Mouse (Mus musculus) forebrain, embryonic 10.5 days (tissue): ENCODE results near the gene Rhob. TPM values are rescaled to one million over a fixed set of nuclear protein-coding genes. Genes with fewer than 3 reads are reported as not detected.

Source experiments
- polyA plus RNA-seq: library from polyadenylated mRNA; unstranded; fragments of >200 nt; fragmentation: Nextera tagmentation; extraction: Ambion mirVana; gene quantifications from 2 replicates; pipeline ENCODE4 v1.2.1, GENCODE M21; 2016

Rhob gene
- polyA plus RNA-seq, 1 experiment from 2014 or later: 27.1 TPM

Other genes starting within 250 kb of the Rhob start
- gene Gdf7, start 198.1 kb downstream of the Rhob start, polyA plus RNA-seq: 0.11 TPM in 1 of 2 replicates, not detected in the other
- 15.3 and 17.8 TPM in 2 replicates for gene Hs1bp3, start 186.6 kb downstream of the Rhob start, polyA plus RNA-seq
- gene Slc7a15, start 99.1 kb upstream of the Rhob start, polyA plus RNA-seq: not detected in 2 replicates
- gene Pum2, start 174.1 kb upstream of the Rhob start, polyA plus RNA-seq: 76.2 and 80.0 TPM in 2 replicates